Mouse (Mus musculus) adrenal gland (tissue): ENCODE data around the gene Kcnj10.

Source experiments
- intact Hi-C: fragments of 180-260 bp; cut with DNase I; formaldehyde crosslinking; loops from one replicate; pipeline ENCODE4 v1.15.1; 2025

The Kcnj10 gene

GRCm38 (mm10) chr1:172415061-172415460, 74.1 kb downstream of the Kcnj10 start:
- intact Hi-C loops: no loop called here

DNA sequence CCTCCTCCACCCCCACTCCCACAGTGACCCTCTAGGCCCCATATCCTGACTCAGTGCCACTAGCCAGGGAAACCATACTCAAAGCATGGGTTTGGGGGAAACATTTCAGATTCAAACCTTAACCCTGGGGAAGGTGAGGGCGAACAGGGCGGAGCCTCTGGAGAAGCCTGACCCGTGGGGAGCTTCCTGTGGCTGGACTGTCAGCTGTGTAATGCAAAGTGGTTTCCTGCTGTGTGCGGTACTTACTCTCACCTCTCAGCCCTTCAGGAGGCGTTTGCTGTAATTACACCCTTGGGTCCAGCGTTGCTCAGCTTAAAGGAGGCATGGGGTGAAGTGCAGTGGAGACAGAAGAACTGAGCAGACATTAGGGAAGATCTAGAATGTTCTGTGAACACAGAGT, 77.2 kb downstream of the Kcnj10 start:
- intact Hi-C loops: no loop called here

DNA sequence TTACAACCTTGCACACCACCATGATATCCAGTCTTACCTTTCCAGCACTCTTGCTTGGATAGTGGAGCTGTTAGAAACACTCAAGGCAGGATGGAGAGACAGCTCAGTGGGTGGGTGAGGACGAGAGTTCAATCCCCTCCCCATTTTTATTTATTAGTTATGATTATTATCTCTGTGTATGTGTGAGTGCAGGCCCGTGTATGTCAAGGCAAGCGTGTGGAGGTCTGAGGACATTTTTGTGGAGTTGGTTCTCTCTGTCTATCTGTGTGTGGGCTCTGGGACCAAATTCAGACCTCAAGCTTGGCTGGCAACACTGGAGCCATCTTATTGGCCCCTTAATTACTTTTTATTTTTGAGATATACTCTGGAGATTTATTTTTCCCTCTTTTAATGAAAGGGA, 77.6 kb downstream of the Kcnj10 start:
- intact Hi-C loops: no loop called here

DNA sequence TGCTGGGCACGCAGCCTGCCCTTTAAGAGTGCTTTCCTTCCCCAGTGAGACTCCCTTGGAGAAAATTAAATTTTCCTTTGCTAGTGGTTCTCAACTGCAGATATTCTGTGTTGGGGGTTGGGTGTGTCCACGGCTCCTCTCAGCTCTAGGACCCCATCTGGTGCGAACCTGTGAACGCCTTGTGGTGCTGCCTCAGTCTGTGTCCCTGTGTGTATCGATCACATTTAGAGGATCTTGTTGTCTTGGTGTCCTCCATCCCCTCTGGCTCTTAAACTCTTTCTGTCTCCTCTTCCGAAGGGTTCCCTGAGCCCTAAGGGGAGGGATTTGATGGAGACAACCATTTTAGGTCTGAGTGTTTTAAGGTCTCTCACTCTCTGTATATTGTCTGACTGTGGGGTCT, 79.2 kb downstream of the Kcnj10 start:
- intact Hi-C loops: no loop called here

DNA sequence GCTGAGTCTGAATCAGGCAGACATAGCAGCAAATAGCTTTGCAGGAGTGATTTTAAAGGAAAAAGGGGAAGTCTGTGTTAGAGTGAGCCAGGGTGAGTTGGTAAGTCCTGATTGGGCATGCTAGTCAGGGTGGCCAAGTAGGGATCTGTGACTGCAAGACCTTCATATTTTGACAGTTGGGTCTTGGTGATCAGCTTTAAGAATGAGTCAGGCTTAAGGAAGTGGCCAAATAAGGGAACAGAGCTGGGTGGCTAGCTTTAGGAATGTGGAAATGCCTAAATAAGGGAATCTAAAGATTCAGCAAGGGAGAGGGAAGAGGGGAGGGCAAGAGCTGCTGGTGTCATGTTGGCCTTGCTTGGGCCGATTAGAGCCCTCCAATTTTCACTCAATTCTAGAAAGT, 82.4 kb downstream of the Kcnj10 start:
- intact Hi-C loops: no loop called here
